Mouse (Mus musculus): ENCODE measurements around the gene Synj1. TPM values are rescaled to one million over a fixed set of nuclear protein-coding genes. Genes with fewer than 3 reads are reported as not detected.

Gene Synj1
- polyA plus RNA-seq, 1 experiment from 2014 or later = 15.2 TPM

- Histone ChIP-seq H3K4me3 (ENCODE audit: low read depth, low read length) (no peak overlapping the region), H3K4me2 (ENCODE audit: low read length) (no peak overlapping the region), H3K4me1 (replicated peaks; ENCODE audit: control insufficient read depth, insufficient read depth, low read length) (no peaks in the 10 kb centered on the region), H3K9me3 (ENCODE audit: control insufficient read depth, low read length) (no peaks in the 10 kb centered on the region), H3K36me3 (ENCODE audit: control insufficient read depth, insufficient read depth, low read length) (peaks cover 9% of the 10 kb centered on the region), H3K27ac (ENCODE audit: low read depth) (no peak overlapping the region), H3K27me3 (replicated peaks; ENCODE audit: control insufficient read depth, insufficient read depth, low read length) (no peaks in the 10 kb centered on the region), H3K9ac (ENCODE audit: low read length) (no peak overlapping the region)
- peak; percentile 42 for DNase-seq (ENCODE audit: low spot score)
- 80% methylated on average over 13 of the region's 13 CpGs for WGBS
- ATAC-seq (replicated peaks; ENCODE audit: low FRiP score, low TSS enrichment, low read depth) = peak; percentile 10; the same call in 1 of the 2 replicates
Measured at GRCm38 (mm10) chr16:90924606-90925370, 86.3 kb downstream of the Synj1 start.

- H3K27ac ChIP-seq (ENCODE audit: low read depth) = no peak overlapping the region
- no peaks in the 10 kb centered on the region for H3K9me3 ChIP-seq (ENCODE audit: control insufficient read depth, low read length)
- DNase-seq (ENCODE audit: low spot score) (no peak), ATAC-seq (replicated peaks; ENCODE audit: low FRiP score, low TSS enrichment, low read depth) (no peak)
- WGBS = 44% methylated on average over 10 of the region's 10 CpGs
- H3K9ac ChIP-seq (ENCODE audit: low read length) = no peak overlapping the region
- no peaks in the 10 kb centered on the region for H3K27me3 ChIP-seq (replicated peaks; ENCODE audit: control insufficient read depth, insufficient read depth, low read length)
- H3K4me2 ChIP-seq (ENCODE audit: low read length) = no peak overlapping the region
- H3K36me3 ChIP-seq (ENCODE audit: control insufficient read depth, insufficient read depth, low read length) = no peaks in the 10 kb centered on the region; the same call in none of the 2 replicates
- no peaks in the 10 kb centered on the region for H3K4me1 ChIP-seq (replicated peaks; ENCODE audit: control insufficient read depth, insufficient read depth, low read length)
- H3K4me3 ChIP-seq (ENCODE audit: low read depth, low read length) = no peak overlapping the region
Measured at GRCm38 (mm10) chr16:90921471-90922159, 89.5 kb downstream of the Synj1 start.

- Histone ChIP-seq H3K9me3 (ENCODE audit: control insufficient read depth, low read length) (no peaks in the 10 kb centered on the region), H3K36me3 (ENCODE audit: control insufficient read depth, insufficient read depth, low read length) (no peaks in the 10 kb centered on the region), H3K4me2 (ENCODE audit: low read length) (no peak overlapping the region), H3K4me1 (replicated peaks; ENCODE audit: control insufficient read depth, insufficient read depth, low read length) (no peaks in the 10 kb centered on the region), H3K27me3 (replicated peaks; ENCODE audit: control insufficient read depth, insufficient read depth, low read length) (no peaks in the 10 kb centered on the region), H3K4me3 (ENCODE audit: low read depth, low read length) (no peak overlapping the region), H3K27ac (ENCODE audit: low read depth) (no peak overlapping the region), H3K9ac (ENCODE audit: low read length) (no peak overlapping the region)
- ATAC-seq (replicated peaks; ENCODE audit: low FRiP score, low TSS enrichment, low read depth) (no peak), DNase-seq (ENCODE audit: low spot score) (no peak)
- WGBS = 77% methylated on average over 8 of the region's 8 CpGs
Measured at GRCm38 (mm10) chr16:90917156-90917555, 94.0 kb downstream of the Synj1 start.

- WGBS = 44% methylated on average over 12 of the region's 12 CpGs
Measured at GRCm38 (mm10) chr16:90916040-90916481, 95.0 kb downstream of the Synj1 start.

GRCm38 (mm10) chr16:90911766-90912165 lies 99.3 kb downstream of the Synj1 start:
- DNase-seq (ENCODE audit: low spot score) (no peak), ATAC-seq (replicated peaks; ENCODE audit: low FRiP score, low TSS enrichment, low read depth) (no peak)
- Histone ChIP-seq H3K36me3 (ENCODE audit: control insufficient read depth, insufficient read depth, low read length) (no peaks in the 10 kb centered on the region), H3K27me3 (replicated peaks; ENCODE audit: control insufficient read depth, insufficient read depth, low read length) (no peaks in the 10 kb centered on the region), H3K4me3 (ENCODE audit: low read depth, low read length) (no peak overlapping the region), H3K27ac (ENCODE audit: low read depth) (no peak overlapping the region), H3K4me2 (ENCODE audit: low read length) (no peak overlapping the region), H3K9ac (ENCODE audit: low read length) (no peak overlapping the region), H3K9me3 (ENCODE audit: control insufficient read depth, low read length) (no peaks in the 10 kb centered on the region), H3K4me1 (replicated peaks; ENCODE audit: control insufficient read depth, insufficient read depth, low read length) (no peaks in the 10 kb centered on the region)
- 91% methylated on average over 13 of the region's 13 CpGs for WGBS

More at GRCm38 (mm10) chr16:90916040-90916481, 95.0 kb downstream of the Synj1 start:
- no peak for DNase-seq (ENCODE audit: low spot score)
- Histone ChIP-seq H3K27me3 (replicated peaks; ENCODE audit: control insufficient read depth, insufficient read depth, low read length) (no peaks in the 10 kb centered on the region), H3K4me2 (ENCODE audit: low read length) (no peak overlapping the region), H3K4me1 (replicated peaks; ENCODE audit: control insufficient read depth, insufficient read depth, low read length) (no peaks in the 10 kb centered on the region), H3K4me3 (ENCODE audit: low read depth, low read length) (no peak overlapping the region), H3K9me3 (ENCODE audit: control insufficient read depth, low read length) (no peaks in the 10 kb centered on the region), H3K36me3 (ENCODE audit: control insufficient read depth, insufficient read depth, low read length) (no peaks in the 10 kb centered on the region), H3K9ac (ENCODE audit: low read length) (no peak overlapping the region), H3K27ac (ENCODE audit: low read depth) (no peak overlapping the region)
- no peak for ATAC-seq (replicated peaks; ENCODE audit: low FRiP score, low TSS enrichment, low read depth)

- H3K36me3 ChIP-seq (ENCODE audit: control insufficient read depth, insufficient read depth, low read length) = no peaks in the 10 kb centered on the region
- ATAC-seq (replicated peaks; ENCODE audit: low FRiP score, low TSS enrichment, low read depth) (no peak), DNase-seq (ENCODE audit: low spot score) (no peak)
- H3K4me3 ChIP-seq (ENCODE audit: low read depth, low read length) = no peak overlapping the region
- H3K9ac ChIP-seq (ENCODE audit: low read length) = no peak overlapping the region
- H3K4me1 ChIP-seq (replicated peaks; ENCODE audit: control insufficient read depth, insufficient read depth, low read length) = no peaks in the 10 kb centered on the region
- no peak overlapping the region for H3K4me2 ChIP-seq (ENCODE audit: low read length)
- WGBS = 83% methylated on average over 17 of the region's 17 CpGs
- H3K27me3 ChIP-seq (replicated peaks; ENCODE audit: control insufficient read depth, insufficient read depth, low read length) = no peaks in the 10 kb centered on the region
- H3K27ac ChIP-seq (ENCODE audit: low read depth) = no peak overlapping the region
- no peaks in the 10 kb centered on the region for H3K9me3 ChIP-seq (ENCODE audit: control insufficient read depth, low read length)
Measured at GRCm38 (mm10) chr16:90910855-90911533, 100.1 kb downstream of the Synj1 start.

GRCm38 (mm10) chr16:90907250-90907649 lies 103.9 kb downstream of the Synj1 start:
- no peak overlapping the region for H3K4me2 ChIP-seq (ENCODE audit: low read length)
- H3K27ac ChIP-seq (ENCODE audit: low read depth) = no peak overlapping the region
- no peak overlapping the region for H3K4me3 ChIP-seq (ENCODE audit: low read depth, low read length)
- no peaks in the 10 kb centered on the region for H3K4me1 ChIP-seq (replicated peaks; ENCODE audit: control insufficient read depth, insufficient read depth, low read length)
- no peaks in the 10 kb centered on the region for H3K9me3 ChIP-seq (ENCODE audit: control insufficient read depth, low read length)
- H3K27me3 ChIP-seq (replicated peaks; ENCODE audit: control insufficient read depth, insufficient read depth, low read length) = no peaks in the 10 kb centered on the region
- no peak for DNase-seq (ENCODE audit: low spot score)
- no peak for ATAC-seq (replicated peaks; ENCODE audit: low FRiP score, low TSS enrichment, low read depth)
- H3K9ac ChIP-seq (ENCODE audit: low read length) = no peak overlapping the region
- no peaks in the 10 kb centered on the region for H3K36me3 ChIP-seq (ENCODE audit: control insufficient read depth, insufficient read depth, low read length)
- whole genome bisulfite sequencing = 73% methylated on average over 7 of the region's 7 CpGs

GRCm38 (mm10) chr16:90903300-90903699 lies 107.8 kb downstream of the Synj1 start:
- Histone ChIP-seq H3K9ac (ENCODE audit: low read length) (no peak overlapping the region), H3K4me2 (ENCODE audit: low read length) (no peak overlapping the region), H3K36me3 (ENCODE audit: control insufficient read depth, insufficient read depth, low read length) (no peaks in the 10 kb centered on the region), H3K27me3 (replicated peaks; ENCODE audit: control insufficient read depth, insufficient read depth, low read length) (no peaks in the 10 kb centered on the region), H3K4me1 (replicated peaks; ENCODE audit: control insufficient read depth, insufficient read depth, low read length) (no peaks in the 10 kb centered on the region), H3K9me3 (ENCODE audit: control insufficient read depth, low read length) (no peaks in the 10 kb centered on the region), H3K4me3 (ENCODE audit: low read depth, low read length) (no peak overlapping the region), H3K27ac (ENCODE audit: low read depth) (no peak overlapping the region)
- ATAC-seq (replicated peaks; ENCODE audit: low FRiP score, low TSS enrichment, low read depth) (no peak), DNase-seq (ENCODE audit: low spot score) (no peak)
- 44% methylated on average over 5 of the region's 5 CpGs for WGBS

Data from intestine, embryonic 14.5 days (tissue).